Mouse (Mus musculus) megakaryocyte, embryonic 14.5 days (primary cell): Measurements from ENCODE around the gene Stk11ip.

Source experiments
- FLI1 ChIP-seq: IDR thresholded peaks from 2 replicates; pipeline ENCODE4 v1.6.1; 2012; ENCODE audit warnings: low read length, inconsistent platforms, mixed read lengths
- GATA1 ChIP-seq: IDR thresholded peaks from 3 replicates; pipeline ENCODE4 v1.6.1; 2012; ENCODE audit warnings: mixed read lengths, low read length, inconsistent platforms, borderline replicate concordance

GRCm38 (mm10) chr1:75573715-75574114, 52.4 kb downstream of the Stk11ip start:
- TF ChIP-seq GATA1 (no peak), FLI1 (no peak)
